Mouse (Mus musculus): ENCODE data around the gene Uqcrfs1. TPM values are rescaled to one million over a fixed set of nuclear protein-coding genes. Genes with fewer than 3 reads are reported as not detected.

Gene Uqcrfs1
- total RNA-seq, 1 experiment from 2014 or later: 57.1 TPM

- no peak for ATAC-seq (ENCODE audit: extremely low read depth, insufficient number of reproducible peaks, low FRiP score, poor library complexity, severe bottlenecking)
Measured at GRCm38 (mm10) chr13:30518191-30518590, 27.0 kb downstream of the Uqcrfs1 start.

GRCm38 (mm10) chr13:30507651-30508050 lies 37.5 kb downstream of the Uqcrfs1 start:
- ATAC-seq (ENCODE audit: extremely low read depth, insufficient number of reproducible peaks, low FRiP score, poor library complexity, severe bottlenecking): no peak

GRCm38 (mm10) chr13:30501860-30502395 lies 43.2 kb downstream of the Uqcrfs1 start:
- no peak for ATAC-seq (ENCODE audit: extremely low read depth, insufficient number of reproducible peaks, low FRiP score, poor library complexity, severe bottlenecking)

Other genes with a start within 250 kb of the Uqcrfs1 start
- not detected in 2 replicates for gene Agtr1a, start 208.9 kb downstream of the Uqcrfs1 start, total RNA-seq (2017)
- 18.5 and 20.6 TPM in 2 replicates for gene Dusp22, start 114.6 kb upstream of the Uqcrfs1 start, total RNA-seq (2017)
- gene Irf4, start 203.9 kb upstream of the Uqcrfs1 start, total RNA-seq (2017): 62.0 and 67.5 TPM in 2 replicates

Measured in neutrophil, adult 5-6 weeks (primary cell).